Mouse (Mus musculus): ENCODE measurements around the gene Gm11032. TPM values are rescaled to one million over a fixed set of nuclear protein-coding genes. Genes with fewer than 3 reads are reported as not detected.
"Not testable (repeated sequence)": the region's sequence is repeated elsewhere in the genome, so short reads cannot be mapped to it uniquely, and the experiment has no call there.

Gene Gm11032
- total RNA-seq, 1 experiment from 2014 or later: not detected

DNA sequence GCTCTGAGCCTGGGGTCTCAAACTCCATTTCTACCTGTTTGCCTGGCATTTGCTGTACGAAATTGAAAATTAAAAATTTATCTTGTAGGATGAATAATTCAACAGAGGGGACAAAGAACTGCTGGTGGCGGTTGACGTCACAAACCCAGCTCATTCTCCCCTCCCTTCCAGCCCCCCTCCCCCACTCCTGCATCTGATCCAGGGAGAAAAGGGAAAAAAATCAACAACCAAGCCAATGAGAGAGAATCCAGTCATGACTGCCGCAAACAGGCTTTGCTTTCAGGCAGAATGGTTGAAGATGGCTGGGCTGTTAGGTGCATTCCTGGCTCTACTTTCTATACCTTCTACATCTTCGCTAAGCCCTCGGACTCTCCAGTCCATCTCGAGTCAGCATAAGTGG is 6.1 kb downstream of the Gm11032 start:
- no peak for DNase-seq

DNA sequence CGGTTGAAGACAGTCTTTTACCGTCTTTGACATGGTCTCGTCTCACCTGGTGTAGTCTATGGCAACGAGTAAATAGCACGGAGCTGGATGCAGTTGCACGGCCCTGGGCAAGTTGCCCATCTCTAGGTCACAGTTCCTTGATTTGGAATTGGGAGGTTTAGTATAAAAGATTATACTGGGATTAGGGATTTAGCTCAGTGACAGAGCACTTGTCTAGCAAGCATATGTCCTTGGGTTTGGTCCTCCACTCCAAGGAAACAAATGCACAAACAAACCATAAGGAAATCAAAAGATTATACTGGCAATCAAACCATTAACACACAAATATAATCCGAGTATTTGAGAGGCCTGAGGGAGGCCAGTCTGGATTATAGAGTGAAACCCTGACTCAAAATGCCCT is 7.8 kb downstream of the Gm11032 start:
- DNase-seq: no peak

DNA sequence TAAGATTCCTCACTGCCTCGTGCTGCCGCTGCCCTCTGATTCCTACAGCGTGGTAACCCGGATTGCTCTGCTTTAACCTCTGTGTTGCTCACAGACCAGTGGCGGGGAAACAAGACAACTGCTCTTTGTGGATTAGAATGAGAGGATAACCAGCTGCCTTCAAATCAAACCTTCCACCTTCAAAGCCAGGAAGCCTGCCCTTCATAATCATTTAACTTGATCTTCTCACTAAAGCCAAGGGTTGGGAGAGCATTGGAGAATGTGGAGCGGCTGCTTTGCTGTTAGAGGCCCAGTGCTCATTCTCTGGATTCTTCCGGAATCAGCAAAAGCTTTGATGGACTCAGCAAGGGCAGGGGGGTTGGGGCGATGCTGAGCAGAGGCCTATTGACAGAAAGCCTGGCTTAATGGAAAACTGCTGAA is 10.0 kb downstream of the Gm11032 start:
- no peak for DNase-seq

GRCm38 (mm10) chr11:4633420-4633819 is 13.6 kb downstream of the Gm11032 start:
- DNase-seq: peak; percentile 25

GRCm38 (mm10) chr11:4634395-4634794 is 14.5 kb downstream of the Gm11032 start:
- no peak for DNase-seq

DNA sequence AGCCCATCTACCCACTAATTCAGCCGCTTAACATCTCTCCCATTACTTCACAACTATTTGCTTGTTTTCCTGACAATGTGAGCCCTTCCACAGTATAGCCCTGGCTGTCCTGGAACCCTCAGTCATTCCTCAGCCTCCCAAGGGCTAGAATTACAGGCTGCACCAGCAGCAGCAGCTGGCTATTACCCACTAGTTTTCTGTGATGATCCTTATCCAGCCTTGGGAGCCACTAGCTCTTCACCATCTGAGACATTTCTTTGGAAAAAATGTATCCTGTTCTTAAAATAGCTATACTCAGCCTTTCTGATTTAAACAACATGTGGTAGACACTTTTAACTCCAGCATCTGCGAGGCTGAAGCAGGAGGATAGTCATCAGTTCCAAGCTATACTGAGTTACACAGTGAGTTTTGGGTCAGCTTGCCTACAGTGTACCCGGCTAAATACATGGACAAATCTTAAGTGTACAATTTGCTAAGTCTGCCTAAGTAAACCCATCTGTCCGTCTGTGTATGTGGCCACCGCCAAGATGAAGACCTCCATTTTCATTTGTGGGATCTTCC is 17.0 kb downstream of the Gm11032 start:
- DNase-seq: no peak

DNA sequence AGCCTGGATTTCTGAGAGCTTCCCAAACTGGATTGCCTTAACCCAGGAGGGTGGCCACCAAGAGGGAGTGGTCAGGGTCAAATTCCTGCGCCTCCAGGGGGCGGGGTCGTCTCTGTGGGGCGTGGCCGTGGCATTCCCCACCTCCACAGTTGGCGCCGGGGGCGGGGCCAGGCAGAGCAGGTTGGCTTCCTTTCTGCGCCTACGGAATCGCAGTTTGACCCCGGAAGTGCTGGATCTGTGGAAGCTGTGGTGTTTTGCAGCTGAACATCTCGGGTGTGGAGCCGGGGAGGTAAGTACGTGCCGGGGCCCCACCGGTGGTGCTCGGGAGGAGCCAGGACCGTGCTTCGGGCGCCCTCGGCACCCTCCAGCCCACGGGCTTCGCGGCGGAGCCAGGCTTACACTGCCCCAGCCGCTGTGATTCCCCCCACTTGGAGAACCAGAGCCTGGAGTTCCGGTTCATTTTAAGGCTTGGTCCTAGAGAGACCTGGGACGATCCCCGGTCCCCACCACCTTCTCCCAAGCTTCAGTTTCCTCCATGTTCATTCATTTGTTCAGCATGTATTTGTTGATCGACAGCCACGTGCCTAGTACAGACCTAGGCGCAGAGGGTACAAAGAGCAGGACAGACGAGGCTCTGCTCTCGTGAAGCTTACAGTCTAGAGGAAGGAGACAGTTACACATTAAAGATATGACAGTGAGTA is 17.8 kb downstream of the Gm11032 start, which contains the start of gene Ascc2:
Gene Ascc2, plus strand, starts transcription at position 214 of the 701 bp plus-strand sequence.
- DNase-seq: peak; percentile 98

DNA sequence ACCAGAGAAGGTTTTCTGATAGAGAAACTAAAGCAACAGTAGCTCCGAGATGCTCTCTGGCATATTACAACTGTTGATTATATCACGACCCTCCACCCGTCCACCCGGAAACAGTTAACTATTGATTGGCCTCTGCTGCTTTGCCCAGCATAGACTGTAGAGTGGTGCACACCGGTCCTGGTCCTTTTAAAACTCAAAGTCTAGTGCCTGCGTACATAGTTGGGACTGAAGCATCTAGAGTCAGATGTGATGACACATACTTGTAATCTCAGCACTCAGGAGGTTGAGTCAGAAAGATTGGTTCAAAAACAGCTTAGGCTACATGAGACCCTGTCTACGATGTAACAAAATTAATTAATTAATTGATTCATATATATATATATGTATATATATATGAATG is 18.4 kb downstream of the Gm11032 start:
- DNase-seq: no peak

GRCm38 (mm10) chr11:4641185-4641584 is 21.3 kb downstream of the Gm11032 start:
- no peak for DNase-seq

DNA sequence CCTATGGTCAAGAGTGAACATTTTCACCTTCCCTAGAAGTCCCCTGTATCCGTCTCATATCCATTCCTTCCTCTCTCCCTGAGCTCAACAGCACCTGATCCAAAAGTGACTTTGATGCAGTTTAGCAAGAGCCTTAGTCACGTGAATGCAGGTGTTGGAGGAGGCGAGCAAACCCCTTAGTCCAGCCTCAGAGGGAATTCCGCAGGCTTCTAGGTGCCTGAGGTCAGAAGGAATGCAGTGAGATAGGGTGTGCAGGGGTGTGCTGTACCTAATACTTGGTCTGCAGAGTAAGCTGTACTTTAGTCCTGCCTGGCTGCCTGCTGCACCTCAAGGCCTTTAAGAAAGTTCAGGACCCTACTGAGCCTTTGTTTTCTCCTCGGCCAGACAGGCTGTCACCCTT is 23.9 kb downstream of the Gm11032 start:
- DNase-seq: no peak

GRCm38 (mm10) chr11:4645180-4645579 is 25.3 kb downstream of the Gm11032 start:
- not testable (repeated sequence) for DNase-seq

GRCm38 (mm10) chr11:4646409-4646808 is 26.5 kb downstream of the Gm11032 start:
- DNase-seq: no peak

- DNase-seq: no peak
These were observed 40.0 kb downstream of the Gm11032 start for GRCm38 (mm10) chr11:4659818-4660217.

DNA sequence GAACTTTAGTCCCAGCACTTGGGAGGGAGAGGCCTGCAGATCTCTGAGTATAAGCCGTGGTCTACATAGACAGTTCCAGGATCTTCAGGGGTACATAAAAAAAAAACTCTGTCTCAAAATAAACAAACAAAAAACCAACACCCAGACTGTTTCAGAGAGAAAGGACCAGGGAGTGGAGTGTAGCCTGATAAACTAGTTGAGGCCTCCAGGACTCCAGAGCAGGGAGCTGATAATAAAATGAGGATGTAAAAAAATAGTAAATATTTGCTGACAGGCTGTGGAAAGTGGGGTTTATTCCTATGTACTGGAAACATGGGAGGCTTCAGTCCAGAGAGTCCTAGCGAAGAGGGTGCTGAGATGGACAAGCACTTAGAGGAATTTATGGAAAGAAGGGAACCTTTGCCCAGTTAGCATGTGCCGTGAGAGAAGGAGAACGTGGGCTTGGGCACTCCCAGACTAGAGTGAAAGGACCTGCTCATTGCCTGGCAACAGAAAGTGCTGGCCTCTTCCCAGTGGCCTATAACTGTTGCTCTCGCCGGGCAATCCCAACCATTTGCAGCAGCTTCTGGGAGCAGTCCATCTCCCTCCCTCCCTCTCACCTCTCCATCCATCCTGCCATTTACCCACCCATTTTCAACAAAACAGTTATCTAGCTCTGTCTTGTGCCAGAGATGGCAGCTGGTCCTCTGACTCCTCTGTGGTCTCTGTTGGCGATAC is 40.6 kb downstream of the Gm11032 start:
- no peak for DNase-seq

DNA sequence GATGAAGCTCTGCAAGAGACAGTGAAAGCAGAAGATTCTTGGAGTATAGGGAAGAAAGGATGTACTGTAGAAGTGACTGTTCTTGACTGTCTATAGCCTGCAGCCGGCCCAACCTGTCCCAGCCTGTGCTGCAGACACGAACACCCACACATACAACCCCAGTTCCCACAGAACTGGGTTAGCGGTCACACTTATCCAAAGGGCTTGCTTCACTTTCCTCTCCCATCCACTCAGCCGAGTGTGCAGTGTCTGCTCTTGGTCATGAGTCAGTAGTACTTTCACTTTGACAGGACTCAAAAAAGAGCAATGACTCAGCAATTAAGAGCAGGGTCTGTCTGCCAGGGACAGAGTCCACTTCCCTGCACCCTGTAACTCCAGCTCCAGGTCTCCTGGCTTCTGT is 41.5 kb downstream of the Gm11032 start:
- no peak for DNase-seq

DNA sequence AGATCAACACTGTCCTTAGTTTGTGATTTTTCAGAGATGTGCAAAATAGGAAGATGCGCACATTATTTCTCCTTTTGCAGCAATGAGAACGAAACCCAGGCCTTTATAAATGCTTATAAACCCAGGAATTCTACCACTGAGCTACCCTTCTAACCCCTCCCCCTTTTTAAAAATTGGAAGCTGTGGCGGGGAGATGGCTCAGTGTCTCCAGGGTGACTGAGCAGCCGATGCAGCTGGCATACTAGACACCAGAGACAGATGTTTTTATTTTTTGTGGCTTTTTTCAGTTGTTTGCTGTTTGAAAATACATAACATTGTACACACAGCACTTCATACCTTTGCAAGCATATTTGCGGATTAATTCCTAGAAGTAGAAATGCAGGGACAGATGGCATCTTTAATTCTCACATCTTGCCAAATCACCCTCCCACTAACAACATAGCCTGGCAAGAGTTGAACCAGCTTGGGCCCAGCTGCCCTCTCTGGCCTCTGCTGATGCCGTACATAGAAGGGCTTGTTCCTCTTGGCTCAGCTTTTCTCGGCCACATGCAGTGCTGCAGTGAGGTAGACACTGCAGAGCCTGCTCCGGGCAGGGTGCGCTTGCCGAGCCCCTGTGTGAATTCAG is 42.1 kb downstream of the Gm11032 start:
- no peak for DNase-seq

GRCm38 (mm10) chr11:4662496-4662878 is 42.6 kb downstream of the Gm11032 start:
- DNase-seq: no peak

Other genes starting within 250 kb of the Gm11032 start
- gene Hormad2, start 179.0 kb upstream of the Gm11032 start, total RNA-seq (2021): 0.95 and 1.6 TPM in 2 replicates
- gene Mtmr3, start 25.2 kb upstream of the Gm11032 start, total RNA-seq (2021): 60.1 and 68.0 TPM in 2 replicates
- 47.8 and 48.2 TPM in 2 replicates for gene Ascc2, start 17.7 kb downstream of the Gm11032 start, total RNA-seq (2021)
- 790 and 849 TPM in 2 replicates for gene Uqcr10, start 84.3 kb downstream of the Gm11032 start, total RNA-seq (2021)
- gene Zmat5, start 84.6 kb downstream of the Gm11032 start, total RNA-seq (2021): 53.1 and 55.3 TPM in 2 replicates
- gene Cabp7, start 126.7 kb downstream of the Gm11032 start, total RNA-seq (2021): not detected in 2 replicates
- 160 and 207 TPM in 2 replicates for gene Nf2, start 229.5 kb downstream of the Gm11032 start, total RNA-seq (2021)

All from adrenal gland, postnatal 25 days (tissue).